Mouse (Mus musculus): Measurements from ENCODE around the gene Edc3. TPM values are rescaled to one million over a fixed set of nuclear protein-coding genes. Genes with fewer than 3 reads are reported as not detected.

Gene Edc3
- polyA plus RNA-seq, 1 experiment, result 19.4 TPM

GRCm38 (mm10) chr9:57748831-57749230, 40.5 kb downstream of the Edc3 start:
- TF ChIP-seq POLR2A (IDR thresholded peaks at IDR 0.05; ENCODE audit: borderline replicate concordance, extremely low read depth, low read depth, low read length) (no peak), CTCF (IDR thresholded peaks at IDR 0.05; ENCODE audit: insufficient read depth, low read length) (no peak)
- no peak overlapping the region for H3K4me3 ChIP-seq (replicated peaks; ENCODE audit: extremely low read depth, low read depth, low read length)
- no peak for DNase-seq
- 31% methylated on average over 1 of the region's 1 CpGs for WGBS
- no peaks in the 10 kb centered on the region; the same call in 1 of the 2 replicates for H3K4me1 ChIP-seq (ENCODE audit: control insufficient read depth, insufficient read depth, low read length)

GRCm38 (mm10) chr9:57750901-57751300, 42.6 kb downstream of the Edc3 start:
- no peak overlapping the region for H3K4me3 ChIP-seq (replicated peaks; ENCODE audit: extremely low read depth, low read depth, low read length)
- TF ChIP-seq POLR2A (IDR thresholded peaks at IDR 0.05; ENCODE audit: borderline replicate concordance, extremely low read depth, low read depth, low read length) (no peak), CTCF (IDR thresholded peaks at IDR 0.05; ENCODE audit: insufficient read depth, low read length) (no peak)
- no peak for DNase-seq

GRCm38 (mm10) chr9:57757578-57757977, 49.2 kb downstream of the Edc3 start:
- WGBS, result 63% methylated on average over 3 of the region's 3 CpGs
- TF ChIP-seq CTCF (IDR thresholded peaks at IDR 0.05; ENCODE audit: insufficient read depth, low read length) (no peak), POLR2A (IDR thresholded peaks at IDR 0.05; ENCODE audit: borderline replicate concordance, extremely low read depth, low read depth, low read length) (no peak)
- DNase-seq, result no peak
- H3K4me3 ChIP-seq (replicated peaks; ENCODE audit: extremely low read depth, low read depth, low read length), result no peak overlapping the region
- peaks cover 19% of the 10 kb centered on the region for H3K4me1 ChIP-seq (ENCODE audit: control insufficient read depth, insufficient read depth, low read length)

More at GRCm38 (mm10) chr9:57750901-57751300, 42.6 kb downstream of the Edc3 start:
- no peaks in the 10 kb centered on the region; the same call in 1 of the 2 replicates for H3K4me1 ChIP-seq (ENCODE audit: control insufficient read depth, insufficient read depth, low read length)
- 85% methylated on average over 7 of the region's 7 CpGs for WGBS

- Histone ChIP-seq H3K4me3 (replicated peaks; ENCODE audit: extremely low read depth, low read depth, low read length) (no peak overlapping the region), H3K4me1 (ENCODE audit: control insufficient read depth, insufficient read depth, low read length) (peaks cover 26% of the 10 kb centered on the region)
- no peak for TF ChIP-seq POLR2A (IDR thresholded peaks at IDR 0.05; ENCODE audit: borderline replicate concordance, extremely low read depth, low read depth, low read length)
- TF ChIP-seq CTCF (IDR thresholded peaks at IDR 0.05; ENCODE audit: insufficient read depth, low read length), result no peak
- no peak for DNase-seq
- WGBS, result 93% methylated on average over 22 of the region's 22 CpGs
Observed at GRCm38 (mm10) chr9:57758528-57758927, 50.2 kb downstream of the Edc3 start.

GRCm38 (mm10) chr9:57759289-57759688, 50.9 kb downstream of the Edc3 start:
- H3K4me1 ChIP-seq (ENCODE audit: control insufficient read depth, insufficient read depth, low read length), result peaks cover 32% of the 10 kb centered on the region
- WGBS, result 9% methylated on average over 6 of the region's 6 CpGs

GRCm38 (mm10) chr9:57760416-57761146, 52.2 kb downstream of the Edc3 start:
- Histone ChIP-seq H3K4me3 (replicated peaks; ENCODE audit: extremely low read depth, low read depth, low read length) (no peak overlapping the region), H3K4me1 (ENCODE audit: control insufficient read depth, insufficient read depth, low read length) (peaks cover 32% of the 10 kb centered on the region)
- 93% methylated on average over 24 of the region's 24 CpGs for WGBS
- DNase-seq, result no peak
- no peak for TF ChIP-seq POLR2A (IDR thresholded peaks at IDR 0.05; ENCODE audit: borderline replicate concordance, extremely low read depth, low read depth, low read length)
- TF ChIP-seq CTCF (IDR thresholded peaks at IDR 0.05; ENCODE audit: insufficient read depth, low read length), result no peak

More at GRCm38 (mm10) chr9:57759289-57759688, 50.9 kb downstream of the Edc3 start:
- TF ChIP-seq CTCF (IDR thresholded peaks at IDR 0.05; ENCODE audit: insufficient read depth, low read length) (peak; percentile 98), POLR2A (IDR thresholded peaks at IDR 0.05; ENCODE audit: borderline replicate concordance, extremely low read depth, low read depth, low read length) (no peak)
- H3K4me3 ChIP-seq (replicated peaks; ENCODE audit: extremely low read depth, low read depth, low read length), result no peak overlapping the region
- peak; percentile 76 for DNase-seq

GRCm38 (mm10) chr9:57761563-57762551, 53.5 kb downstream of the Edc3 start:
- TF ChIP-seq POLR2A (IDR thresholded peaks at IDR 0.05; ENCODE audit: borderline replicate concordance, extremely low read depth, low read depth, low read length) (no peak), CTCF (IDR thresholded peaks at IDR 0.05; ENCODE audit: insufficient read depth, low read length) (no peak)
- DNase-seq, result no peak
- WGBS, result 88% methylated on average over 13 of the region's 13 CpGs
- Histone ChIP-seq H3K4me3 (replicated peaks; ENCODE audit: extremely low read depth, low read depth, low read length) (no peak overlapping the region), H3K4me1 (ENCODE audit: control insufficient read depth, insufficient read depth, low read length) (peaks cover 36% of the 10 kb centered on the region)

- TF ChIP-seq POLR2A (IDR thresholded peaks at IDR 0.05; ENCODE audit: borderline replicate concordance, extremely low read depth, low read depth, low read length) (no peak), CTCF (IDR thresholded peaks at IDR 0.05; ENCODE audit: insufficient read depth, low read length) (peak; percentile 66)
- DNase-seq, result peak; percentile 56
- Histone ChIP-seq H3K4me3 (replicated peaks; ENCODE audit: extremely low read depth, low read depth, low read length) (no peak overlapping the region), H3K4me1 (ENCODE audit: control insufficient read depth, insufficient read depth, low read length) (peaks cover 36% of the 10 kb centered on the region)
- WGBS, result 12% methylated on average over 6 of the region's 6 CpGs
Observed at GRCm38 (mm10) chr9:57762563-57762991, 54.2 kb downstream of the Edc3 start.

All from lung, adult 2 months (tissue).